Mouse (Mus musculus) CH12.LX (cell line): ENCODE data around the gene Nod2. TPM values are rescaled to one million over a fixed set of nuclear protein-coding genes. Genes with fewer than 3 reads are reported as not detected.
A peak's percentile ranks its signal among the peaks of the same experiment; 100 is the strongest.

Experiments used
- DNase-seq: peaks from one replicate; pipeline ENCODE4 v3.0.0-alpha.2; 2013; ENCODE audit errors: extremely low read depth
- H3K27ac ChIP-seq: 2 replicates; pipeline ENCODE4 v1.5.1; 2012; ENCODE audit warnings: low read depth, mild to moderate bottlenecking, control low read depth, moderate library complexity; ENCODE audit not compliant: insufficient read depth
- H3K27me3 ChIP-seq: replicated peaks from 2 replicates; pipeline ENCODE3; 2012; ENCODE audit warnings: inconsistent platforms
- H3K36me3 ChIP-seq, 2 experiments: replicated peaks in 1 of 2; 2 replicates each; pipeline versions ENCODE3 to v1.6.1; 2012; ENCODE audit warnings: inconsistent platforms in 1 of 2, low read length in 1 of 2, mild to moderate bottlenecking in 1 of 2, mixed read lengths in 1 of 2, moderate library complexity in 1 of 2; ENCODE audit not compliant: control insufficient read depth in 1 of 2, insufficient read depth in 1 of 2
- H3K4me1 ChIP-seq, 2 experiments: 2 replicates each; pipeline ENCODE4 v1.6.1; 2012; ENCODE audit warnings: inconsistent platforms in 1 of 2, moderate library complexity in 1 of 2; ENCODE audit not compliant: insufficient read depth in 2 of 2, control insufficient read depth in 1 of 2
- H3K4me2 ChIP-seq: 2 replicates; pipeline ENCODE4 v1.6.1; 2012; ENCODE audit warnings: low read depth, mild to moderate bottlenecking, control low read depth; ENCODE audit not compliant: poor library complexity, insufficient read depth, severe bottlenecking
- H3K4me3 ChIP-seq, 3 experiments: fragments of 150-350 bp in 1 of 3; sonication (generic) in 1 of 3; replicated peaks in 1 of 3; 2 replicates each; pipeline versions ENCODE3 to v1.5.1; 2011 to 2012; ENCODE audit warnings: low read depth in 2 of 3, low read length in 2 of 3, mild to moderate bottlenecking in 2 of 3, moderate library complexity in 2 of 3, control low read depth in 1 of 3, improper control_type of control experiment in 1 of 3, inconsistent platforms in 1 of 3, mixed read lengths in 1 of 3; ENCODE audit not compliant: poor library complexity in 1 of 3
- H3K79me2 ChIP-seq: replicated peaks from 2 replicates; pipeline ENCODE4 v1.6.1; 2012; ENCODE audit warnings: mild to moderate bottlenecking, moderate library complexity; ENCODE audit not compliant: control insufficient read depth, poor library complexity, insufficient read depth, severe bottlenecking; ENCODE audit errors: extremely low read depth
- H3K9ac ChIP-seq: 2 replicates; pipeline ENCODE4 v1.6.1; 2012; ENCODE audit warnings: low read depth, mild to moderate bottlenecking, control low read depth, moderate library complexity; ENCODE audit not compliant: insufficient read depth
- H3K9me3 ChIP-seq: replicated peaks from 2 replicates; pipeline ENCODE3; 2012; ENCODE audit warnings: low read length, inconsistent platforms, mixed read lengths
- BHLHE40 ChIP-seq: IDR thresholded peaks from 2 replicates; pipeline ENCODE4 v1.6.1; 2011; ENCODE audit warnings: mild to moderate bottlenecking, low read depth, low read length, improper control_type of control experiment
- CHD2 ChIP-seq: IDR thresholded peaks from 2 replicates; pipeline ENCODE4 v1.6.1; 2011; ENCODE audit warnings: low read length, improper control_type of control experiment
- E2F4 ChIP-seq: IDR thresholded peaks from 2 replicates; pipeline ENCODE4 v1.6.1; 2011; ENCODE audit warnings: low read depth, low read length, improper control_type of control experiment; ENCODE audit not compliant: insufficient replicate concordance
- ELF1 ChIP-seq: IDR thresholded peaks from 2 replicates; pipeline ENCODE4 v1.6.1; 2014; ENCODE audit warnings: low read depth, mild to moderate bottlenecking, inconsistent platforms, low read length, improper control_type of control experiment
- EP300 ChIP-seq: IDR thresholded peaks from 2 replicates; pipeline ENCODE4 v1.6.1; 2011; ENCODE audit warnings: low read length, improper control_type of control experiment
- ETS1 ChIP-seq: conservative IDR thresholded peaks from 2 replicates; pipeline ENCODE4 v1.6.1; 2012; ENCODE audit warnings: low read depth, mild to moderate bottlenecking, inconsistent platforms, low read length, improper control_type of control experiment, moderate library complexity
- IRF4 ChIP-seq: IDR thresholded peaks from 2 replicates; pipeline ENCODE4 v1.6.1; 2014; ENCODE audit warnings: low read depth, mild to moderate bottlenecking, inconsistent platforms, low read length, improper control_type of control experiment
- JUN ChIP-seq: IDR thresholded peaks from 2 replicates; pipeline ENCODE4 v1.6.1; 2011; ENCODE audit warnings: low read depth, mild to moderate bottlenecking, low read length, improper control_type of control experiment, moderate library complexity; ENCODE audit not compliant: insufficient read depth
- MAX ChIP-seq: IDR thresholded peaks from 2 replicates; pipeline ENCODE4 v1.6.1; 2011; ENCODE audit warnings: low read length, improper control_type of control experiment
- MAZ ChIP-seq: IDR thresholded peaks from 2 replicates; pipeline ENCODE4 v1.6.1; 2012; ENCODE audit warnings: low read depth, mild to moderate bottlenecking, inconsistent platforms, low read length, improper control_type of control experiment, moderate library complexity
- MEF2A ChIP-seq: IDR thresholded peaks from 2 replicates; pipeline ENCODE4 v1.6.1; 2014; ENCODE audit warnings: low read depth, mild to moderate bottlenecking, inconsistent platforms, low read length, improper control_type of control experiment, borderline replicate concordance
- POLR2A ChIP-seq: IDR thresholded peaks from 2 replicates; pipeline ENCODE4 v1.6.1; 2011; ENCODE audit warnings: low read depth, mild to moderate bottlenecking, improper control_type of control experiment, low read length
- RCOR1 ChIP-seq: conservative IDR thresholded peaks from 2 replicates; pipeline ENCODE4 v1.6.1; 2012; ENCODE audit warnings: low read depth, mild to moderate bottlenecking, inconsistent platforms, low read length, improper control_type of control experiment
- SMC3 ChIP-seq: IDR thresholded peaks from 2 replicates; pipeline ENCODE4 v1.6.1; 2011; ENCODE audit warnings: low read depth, low read length, improper control_type of control experiment
- TCF12 ChIP-seq: IDR thresholded peaks from 2 replicates; pipeline ENCODE4 v1.6.1; 2014; ENCODE audit warnings: low read depth, mild to moderate bottlenecking, inconsistent platforms, low read length, improper control_type of control experiment
- ZKSCAN1 ChIP-seq: IDR thresholded peaks from 2 replicates; pipeline ENCODE4 v1.6.1; 2012; ENCODE audit warnings: low read depth, inconsistent platforms, low read length, improper control_type of control experiment, borderline replicate concordance
- dilution Hi-C: fragments of 300-500 bp; cut with MboI; formaldehyde crosslinking; loops from 2 replicates; pipeline ENCODE4 v1.14.3; 2020; ENCODE audit warnings: low sequenced_read_pairs; ENCODE audit not compliant: extremely low pct_unique_long_range_greater_than_20kb, extremely low pct_ligation_motif_present
- in situ Hi-C: fragments of 300-500 bp; cut with MboI; formaldehyde crosslinking; loops from 3 replicates; pipeline ENCODE4 v1.14.3; 2019; ENCODE audit warnings: low sequenced_read_pairs, low pct_ligation_motif_present, low pct_unique_long_range_greater_than_20kb, mixed read lengths
- polyA plus RNA-seq: library from polyadenylated mRNA; unstranded; fragments of >175 nt; gene quantifications from 2 replicates; pipeline ENCODE4 v1.2.1, GENCODE M21; 2012; ENCODE audit warnings: low read depth; ENCODE audit not compliant: insufficient read length
- total RNA-seq, 2 experiments: library from RNA; depleted of rRNA; stranded (reverse); fragments of 300-350 nt in 1 of 2; fragments of >200 nt in 1 of 2; gene quantifications; 2 replicates each; pipeline ENCODE4 v1.2.3; 2012 to 2014

Nod2 gene
- total and polyA plus RNA-seq, 3 experiments = 4.3 to 10.9 (median 7.5) TPM

- dilution Hi-C loops = no loop called here
- Histone ChIP-seq H3K4me1 (peaks cover 18 to 74% of the 10 kb centered on the region in 2 experiments), H3K27me3 (no peaks in the 10 kb centered on the region), H3K4me2 (no peak overlapping the region), H3K79me2 (peaks cover 15% of the 10 kb centered on the region), H3K9me3 (peaks cover 27% of the 10 kb centered on the region), H3K4me3 (no peak overlapping the region), H3K27ac (0 out of 2 replicates have a peak overlapping the region, but pooled peaks have one; percentile 4), H3K36me3 (peaks cover 68 to 90% of the 10 kb centered on the region in 2 experiments), H3K9ac (no peak overlapping the region)
- in situ Hi-C loops = loop anchor here (10.0 kb wide), 1 partner anchor 252 kb away; no protein-coding TSS in a partner anchor
- TF ChIP-seq JUN = no peak
- 0 out of 2 replicates have a peak, but pooled peaks have one; percentile 30 for TF ChIP-seq MAX
- TF ChIP-seq MEF2A = peak; percentile 58; the same call in 1 of the 2 replicates
- TF ChIP-seq MAZ = 0 out of 2 replicates have a peak, but pooled peaks have one; percentile 69
- peak; percentile 56 for TF ChIP-seq ETS1
- TF ChIP-seq SMC3 = 0 out of 2 replicates have a peak, but pooled peaks have one; percentile 14
- TF ChIP-seq E2F4 = no peak
- peak; percentile 63 for TF ChIP-seq CHD2
- no peak for TF ChIP-seq ZKSCAN1
- peak; percentile 49; the same call in 1 of the 2 replicates for TF ChIP-seq RCOR1
- no peak; the same call in 1 of the 2 replicates for TF ChIP-seq POLR2A
- TF ChIP-seq IRF4 = peak; percentile 45
- peak; percentile 70 for TF ChIP-seq BHLHE40
- peak; percentile 68 for TF ChIP-seq EP300
- peak; percentile 58; the same call in 1 of the 2 replicates for TF ChIP-seq TCF12
- peak; percentile 59 for TF ChIP-seq ELF1
- DNase-seq = no peak
Measured at GRCm38 (mm10) chr8:88626433-88626832, 20.7 kb upstream of the Nod2 start.

GRCm38 (mm10) chr8:88626940-88627264, 20.2 kb upstream of the Nod2 start:
- in situ Hi-C loops (loop anchor here (10.0 kb wide), 1 partner anchor 252 kb away; no protein-coding TSS in a partner anchor), dilution Hi-C loops (no loop called here)
- Histone ChIP-seq H3K9me3 (peaks cover 27% of the 10 kb centered on the region), H3K4me3 (peak overlapping the region in 1 of 3 experiments; percentile 17), H3K79me2 (peaks cover 20% of the 10 kb centered on the region), H3K36me3 (peaks cover 72 to 94% of the 10 kb centered on the region in 2 experiments)
- DNase-seq = no peak
- TF ChIP-seq BHLHE40 = no peak
- no peak for TF ChIP-seq CHD2
- no peak for TF ChIP-seq ETS1
- TF ChIP-seq, all 38 proteins: peak for 0
- Histone ChIP-seq H3K4me1 (peaks cover 23 to 79% of the 10 kb centered on the region in 2 experiments), H3K4me2 (no peak overlapping the region), H3K9ac (no peak overlapping the region), H3K27ac (peak overlapping the region; percentile 4; the same call in 1 of the 2 replicates), H3K27me3 (no peaks in the 10 kb centered on the region)
